Mouse (Mus musculus) hindbrain, embryonic 13.5 days (tissue): ENCODE results near the gene Glis3. TPM values are rescaled to one million over a fixed set of nuclear protein-coding genes. Genes with fewer than 3 reads are reported as not detected.

Source experiments
- ATAC-seq: fragments of 200-750 bp; cut with Nextera tagmentation; 2 replicates; pipeline ENCODE4 v1.8.0; 2017; ENCODE audit warnings: moderate TSS enrichment; ENCODE audit not compliant: low FRiP score
- H3K27ac ChIP-seq: fragments of 300-500 bp; sonication (generic); 2 replicates; pipeline ENCODE4 v1.5.1; 2015; ENCODE audit warnings: inconsistent platforms, mild to moderate bottlenecking, moderate library complexity
- H3K27me3 ChIP-seq: fragments of 300-500 bp; sonication (generic); 2 replicates; pipeline ENCODE4 v1.6.1; 2015; ENCODE audit warnings: mild to moderate bottlenecking, inconsistent platforms
- H3K36me3 ChIP-seq: fragments of 300-500 bp; sonication (generic); 2 replicates; pipeline ENCODE4 v1.6.1; 2015; ENCODE audit warnings: mild to moderate bottlenecking, inconsistent platforms
- H3K4me1 ChIP-seq: fragments of 300-500 bp; sonication (generic); replicated peaks from 2 replicates; pipeline ENCODE4 v1.6.1; 2015; ENCODE audit warnings: inconsistent platforms
- H3K4me2 ChIP-seq: fragments of 300-500 bp; sonication (generic); 2 replicates; pipeline ENCODE4 v1.6.1; 2015; ENCODE audit warnings: inconsistent platforms, mild to moderate bottlenecking, moderate library complexity
- H3K4me3 ChIP-seq: fragments of 300-500 bp; sonication (generic); 2 replicates; pipeline ENCODE4 v1.5.1; 2015; ENCODE audit warnings: mild to moderate bottlenecking, inconsistent platforms
- H3K9ac ChIP-seq: fragments of 300-500 bp; sonication (generic); 2 replicates; pipeline ENCODE4 v1.6.1; 2015; ENCODE audit warnings: mild to moderate bottlenecking, inconsistent platforms
- H3K9me3 ChIP-seq: fragments of 300-500 bp; sonication (generic); 2 replicates; pipeline ENCODE4 v1.6.1; 2016; ENCODE audit warnings: inconsistent platforms
- WGBS: fragments of 180-500 bp; shearing (Covaris S2); methylation state at CpG from one replicate; pipeline ENCODE4 v1.1.7; 2015; 5-methylcytosine and 5-hydroxymethylcytosine counted together
- polyA plus RNA-seq: library from polyadenylated mRNA; unstranded; fragments of >200 nt; fragmentation: Nextera tagmentation; extraction: Ambion mirVana; gene quantifications from 2 replicates; pipeline ENCODE4 v1.2.1, GENCODE M21; 2015

Glis3 gene
- polyA plus RNA-seq, 1 experiment from 2014 or later, result 3.5 TPM

- Histone ChIP-seq H3K27me3 (peaks cover 60% of the 10 kb centered on the region), H3K4me1 (peaks cover 31% of the 10 kb centered on the region), H3K4me3 (peak overlapping the region; percentile 57), H3K9me3 (no peaks in the 10 kb centered on the region), H3K27ac (no peak overlapping the region), H3K9ac (peak overlapping the region; percentile 69), H3K4me2 (peak overlapping the region; percentile 99), H3K36me3 (no peaks in the 10 kb centered on the region)
- ATAC-seq, result no peak
- under 1% methylated on average over 28 of the region's 28 CpGs for WGBS
Observed at GRCm38 (mm10) chr19:28679291-28679775, 544 bp downstream of the Glis3 start.

GRCm38 (mm10) chr19:28678646-28679270 is 1.1 kb downstream of the Glis3 start:
- WGBS, result 1% methylated on average over 30 of the region's 30 CpGs
- Histone ChIP-seq H3K9me3 (no peaks in the 10 kb centered on the region), H3K27ac (no peak overlapping the region), H3K4me1 (peaks cover 31% of the 10 kb centered on the region), H3K4me3 (peak overlapping the region; percentile 57), H3K4me2 (peak overlapping the region; percentile 99), H3K36me3 (no peaks in the 10 kb centered on the region), H3K27me3 (peaks cover 58% of the 10 kb centered on the region), H3K9ac (peak overlapping the region; percentile 69)
- ATAC-seq, result no peak

GRCm38 (mm10) chr19:28677728-28678438 is 2.0 kb downstream of the Glis3 start:
- under 1% methylated on average over 32 of the region's 32 CpGs for WGBS
- H3K27ac ChIP-seq, result no peak overlapping the region
- H3K9ac ChIP-seq, result peak overlapping the region; percentile 69
- H3K4me2 ChIP-seq, result peak overlapping the region; percentile 99
- no peaks in the 10 kb centered on the region for H3K36me3 ChIP-seq
- H3K9me3 ChIP-seq, result no peaks in the 10 kb centered on the region
- 0 out of 2 replicates have a peak, but pooled peaks have one; percentile 9 for ATAC-seq
- peaks cover 31% of the 10 kb centered on the region for H3K4me1 ChIP-seq
- H3K27me3 ChIP-seq, result peaks cover 55% of the 10 kb centered on the region
- H3K4me3 ChIP-seq, result peak overlapping the region; percentile 57

- WGBS, result 18% methylated on average over 8 of the region's 8 CpGs
- Histone ChIP-seq H3K27ac (no peak overlapping the region), H3K4me2 (peak overlapping the region; percentile 99), H3K9ac (no peak overlapping the region), H3K4me1 (peaks cover 31% of the 10 kb centered on the region), H3K9me3 (no peaks in the 10 kb centered on the region), H3K36me3 (no peaks in the 10 kb centered on the region), H3K27me3 (peaks cover 55% of the 10 kb centered on the region), H3K4me3 (peak overlapping the region; percentile 57; the same call in 1 of the 2 replicates)
- ATAC-seq, result no peak
Observed at GRCm38 (mm10) chr19:28677045-28677727, 2.7 kb downstream of the Glis3 start.

GRCm38 (mm10) chr19:28663781-28664180 is 16.1 kb downstream of the Glis3 start:
- WGBS, result 90% methylated on average over 9 of the region's 9 CpGs
- 0 out of 2 replicates have a peak, but pooled peaks cover 4% of the 10 kb centered on the region for H3K27me3 ChIP-seq

GRCm38 (mm10) chr19:28663148-28663547 is 16.7 kb downstream of the Glis3 start:
- no peaks in the 10 kb centered on the region for H3K36me3 ChIP-seq
- 0 out of 2 replicates have a peak, but pooled peaks cover 4% of the 10 kb centered on the region for H3K27me3 ChIP-seq
- WGBS, result 42% methylated on average over 10 of the region's 10 CpGs
- H3K4me3 ChIP-seq, result no peak overlapping the region
- no peak overlapping the region for H3K4me2 ChIP-seq
- no peak overlapping the region for H3K9ac ChIP-seq
- ATAC-seq, result no peak
- H3K9me3 ChIP-seq, result no peaks in the 10 kb centered on the region
- 0 out of 2 replicates have a peak, but pooled peaks cover 5% of the 10 kb centered on the region for H3K4me1 ChIP-seq
- H3K27ac ChIP-seq, result peak overlapping the region; percentile 18; the same call in 1 of the 2 replicates

More at GRCm38 (mm10) chr19:28663781-28664180, 16.1 kb downstream of the Glis3 start:
- Histone ChIP-seq H3K27ac (no peak overlapping the region), H3K9me3 (no peaks in the 10 kb centered on the region), H3K4me1 (0 out of 2 replicates have a peak, but pooled peaks cover 5% of the 10 kb centered on the region), H3K9ac (no peak overlapping the region), H3K36me3 (no peaks in the 10 kb centered on the region), H3K4me2 (no peak overlapping the region), H3K4me3 (no peak overlapping the region)
- no peak for ATAC-seq

GRCm38 (mm10) chr19:28662474-28662873 is 17.4 kb downstream of the Glis3 start:
- H3K4me1 ChIP-seq, result 0 out of 2 replicates have a peak, but pooled peaks cover 5% of the 10 kb centered on the region
- no peaks in the 10 kb centered on the region for H3K9me3 ChIP-seq
- H3K27ac ChIP-seq, result no peak overlapping the region
- H3K27me3 ChIP-seq, result 0 out of 2 replicates have a peak, but pooled peaks cover 4% of the 10 kb centered on the region
- no peak for ATAC-seq
- no peak overlapping the region for H3K4me3 ChIP-seq
- H3K4me2 ChIP-seq, result no peak overlapping the region
- H3K9ac ChIP-seq, result no peak overlapping the region
- no peaks in the 10 kb centered on the region for H3K36me3 ChIP-seq
- WGBS, result 76% methylated on average over 8 of the region's 8 CpGs

- ATAC-seq, result no peak
Observed at GRCm38 (mm10) chr19:28660912-28661311, 19.0 kb downstream of the Glis3 start.

GRCm38 (mm10) chr19:28657686-28658195 is 22.1 kb downstream of the Glis3 start:
- Histone ChIP-seq H3K36me3 (no peaks in the 10 kb centered on the region), H3K4me1 (peaks cover 7% of the 10 kb centered on the region), H3K27ac (no peak overlapping the region), H3K4me3 (no peak overlapping the region), H3K27me3 (0 out of 2 replicates have a peak, but pooled peaks cover 7% of the 10 kb centered on the region), H3K9me3 (no peaks in the 10 kb centered on the region), H3K9ac (no peak overlapping the region), H3K4me2 (no peak overlapping the region)
- WGBS, result 40% methylated on average over 5 of the region's 5 CpGs
- ATAC-seq, result no peak

More at GRCm38 (mm10) chr19:28660912-28661311, 19.0 kb downstream of the Glis3 start:
- no peak overlapping the region for H3K4me3 ChIP-seq
- 83% methylated on average over 7 of the region's 7 CpGs for WGBS
- H3K27ac ChIP-seq, result no peak overlapping the region
- H3K4me1 ChIP-seq, result peaks cover 12% of the 10 kb centered on the region
- 0 out of 2 replicates have a peak, but pooled peaks cover 7% of the 10 kb centered on the region for H3K27me3 ChIP-seq
- H3K9ac ChIP-seq, result no peak overlapping the region
- H3K36me3 ChIP-seq, result no peaks in the 10 kb centered on the region
- no peak overlapping the region for H3K4me2 ChIP-seq
- H3K9me3 ChIP-seq, result no peaks in the 10 kb centered on the region

GRCm38 (mm10) chr19:28656882-28657281 is 23.0 kb downstream of the Glis3 start:
- H3K4me1 ChIP-seq, result peaks cover 7% of the 10 kb centered on the region
- no peak overlapping the region for H3K27ac ChIP-seq
- H3K27me3 ChIP-seq, result 0 out of 2 replicates have a peak, but pooled peaks cover 7% of the 10 kb centered on the region
- ATAC-seq, result no peak
- no peak overlapping the region for H3K4me3 ChIP-seq
- no peaks in the 10 kb centered on the region for H3K9me3 ChIP-seq
- H3K36me3 ChIP-seq, result no peaks in the 10 kb centered on the region
- WGBS, result 55% methylated on average over 6 of the region's 6 CpGs
- no peak overlapping the region for H3K9ac ChIP-seq
- H3K4me2 ChIP-seq, result no peak overlapping the region

- Histone ChIP-seq H3K9ac (no peak overlapping the region), H3K4me1 (peaks cover 7% of the 10 kb centered on the region), H3K36me3 (no peaks in the 10 kb centered on the region), H3K27ac (no peak overlapping the region), H3K27me3 (peaks cover 7% of the 10 kb centered on the region; the same call in 1 of the 2 replicates), H3K9me3 (no peaks in the 10 kb centered on the region), H3K4me3 (no peak overlapping the region), H3K4me2 (no peak overlapping the region)
- no peak for ATAC-seq
- WGBS, result 75% methylated on average over 7 of the region's 7 CpGs
Observed at GRCm38 (mm10) chr19:28655166-28655565, 24.7 kb downstream of the Glis3 start.

- Histone ChIP-seq H3K27me3 (no peaks in the 10 kb centered on the region; the same call in 1 of the 2 replicates), H3K4me3 (no peak overlapping the region), H3K9ac (no peak overlapping the region), H3K36me3 (no peaks in the 10 kb centered on the region), H3K4me1 (no peaks in the 10 kb centered on the region), H3K9me3 (no peaks in the 10 kb centered on the region), H3K27ac (no peak overlapping the region), H3K4me2 (no peak overlapping the region)
- WGBS, result 85% methylated on average over 5 of the region's 5 CpGs
- no peak for ATAC-seq
Observed at GRCm38 (mm10) chr19:28650836-28651235, 29.0 kb downstream of the Glis3 start.
